Mouse (Mus musculus): ENCODE measurements around the gene Cacng1. TPM values are rescaled to one million over a fixed set of nuclear protein-coding genes. Genes with fewer than 3 reads are reported as not detected.

The Cacng1 gene
- total and polyA plus RNA-seq, 3 experiments: not detected

DNA sequence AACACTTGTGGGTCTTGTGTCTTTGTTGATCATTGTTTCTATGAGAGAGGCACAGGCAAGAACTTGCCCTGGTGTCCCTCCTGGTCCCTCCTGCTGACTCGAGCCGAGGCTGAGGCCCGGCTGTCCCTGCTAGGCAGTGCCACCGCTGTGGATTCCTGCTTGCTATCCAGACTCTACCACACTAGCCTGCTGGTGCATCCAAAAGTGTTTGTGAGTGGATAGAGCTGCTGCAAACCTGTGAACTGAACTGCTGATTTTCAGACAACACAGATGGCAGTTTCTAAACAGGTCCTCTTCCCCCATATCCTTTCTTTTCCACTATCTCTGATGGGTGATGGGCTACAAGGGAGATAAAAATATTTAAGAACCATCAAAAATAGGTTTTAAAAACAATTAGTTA lies 60.8 kb downstream of the Cacng1 start:
- Histone ChIP-seq H3K27me3 (replicated peaks) (no peaks in the 10 kb centered on the region), H3K4me1 (ENCODE audit: control insufficient read depth in 1 of 2, insufficient read depth in 2 of 2) (no peaks in the 10 kb centered on the region), H3K9me3 (replicated peaks; ENCODE audit: low read length) (no peaks in the 10 kb centered on the region), H3K9ac (ENCODE audit: insufficient read depth, low read depth) (no peak overlapping the region), H3K4me3 (replicated peaks in 1 of 3; ENCODE audit: low read depth in 2 of 3, low read length in 2 of 3, poor library complexity in 1 of 3) (no peak overlapping the region), H3K79me2 (replicated peaks; ENCODE audit: control insufficient read depth, extremely low read depth, insufficient read depth, poor library complexity, severe bottlenecking) (no peaks in the 10 kb centered on the region), H3K36me3 (replicated peaks in 1 of 2; ENCODE audit: control insufficient read depth in 1 of 2, insufficient read depth in 1 of 2, low read length in 1 of 2) (peaks cover 52 to 93% of the 10 kb centered on the region in 2 experiments), H3K27ac (ENCODE audit: insufficient read depth, low read depth) (no peak overlapping the region), H3K4me2 (ENCODE audit: insufficient read depth, low read depth, poor library complexity, severe bottlenecking) (no peak overlapping the region)
- dilution Hi-C loops (cut with MboI; ENCODE audit: extremely low pct_ligation_motif_present, extremely low pct_unique_long_range_greater_than_20kb, low sequenced_read_pairs): no loop called here
- DNase-seq (ENCODE audit: extremely low read depth): no peak
- in situ Hi-C loops (cut with MboI; ENCODE audit: low pct_ligation_motif_present, low pct_unique_long_range_greater_than_20kb, low sequenced_read_pairs): no loop called here
- TF ChIP-seq PAX5 (IDR thresholded peaks at IDR 0.05; ENCODE audit: low read length) (no peak), TBP (conservative IDR thresholded peaks at IDR 0.05; ENCODE audit: low read depth, low read length) (no peak), TCF12 (IDR thresholded peaks at IDR 0.05; ENCODE audit: low read depth, low read length) (no peak), KAT2A (IDR thresholded peaks at IDR 0.05; ENCODE audit: insufficient replicate concordance, low read length) (no peak), E2F4 (IDR thresholded peaks at IDR 0.05; ENCODE audit: insufficient replicate concordance, low read depth, low read length) (no peak), SIN3A (IDR thresholded peaks at IDR 0.05; ENCODE audit: low read length) (no peak), NELFE (IDR thresholded peaks at IDR 0.05; ENCODE audit: low read depth, low read length) (no peak)

Other genes starting within 250 kb of the Cacng1 start
- gene Pitpnc1, start 245.8 kb downstream of the Cacng1 start, total RNA-seq (2012; rRNA removed): 2.1 and 2.4 TPM in 2 replicates
- 3.6 and 5.3 TPM in 2 replicates for gene Pitpnc1, start 245.8 kb downstream of the Cacng1 start, total RNA-seq (2014; rRNA removed)
- 3.6 and 5.4 TPM in 2 replicates for gene Pitpnc1, start 245.8 kb downstream of the Cacng1 start, polyA plus RNA-seq (2012; ENCODE audit: insufficient read length, low read depth)
- 108 and 144 TPM in 2 replicates for gene Psmd12, start 237.0 kb downstream of the Cacng1 start, total RNA-seq (2012; rRNA removed)
- gene Psmd12, start 237.0 kb downstream of the Cacng1 start, total RNA-seq (2014; rRNA removed): 151 and 172 TPM in 2 replicates
- 257 and 288 TPM in 2 replicates for gene Psmd12, start 237.0 kb downstream of the Cacng1 start, polyA plus RNA-seq (2012; ENCODE audit: insufficient read length, low read depth)
- gene Helz, start 168.6 kb downstream of the Cacng1 start, total RNA-seq (2012; rRNA removed): 22.2 and 23.1 TPM in 2 replicates
- 8.8 and 11.5 TPM in 2 replicates for gene Helz, start 168.6 kb downstream of the Cacng1 start, total RNA-seq (2014; rRNA removed)
- 31.9 and 44.4 TPM in 2 replicates for gene Helz, start 168.6 kb downstream of the Cacng1 start, polyA plus RNA-seq (2012; ENCODE audit: insufficient read length, low read depth)
- gene Cacng4, start 78.0 kb upstream of the Cacng1 start, total RNA-seq (2012; rRNA removed): not detected in 2 replicates
- not detected in 2 replicates for gene Cacng4, start 78.0 kb upstream of the Cacng1 start, total RNA-seq (2014; rRNA removed)
- not detected in 2 replicates for gene Cacng4, start 78.0 kb upstream of the Cacng1 start, polyA plus RNA-seq (2012; ENCODE audit: insufficient read length, low read depth)
- gene Cacng5, start 198.5 kb upstream of the Cacng1 start, total RNA-seq (2012; rRNA removed): not detected in 2 replicates
- not detected in 2 replicates for gene Cacng5, start 198.5 kb upstream of the Cacng1 start, total RNA-seq (2014; rRNA removed)
- not detected in 2 replicates for gene Cacng5, start 198.5 kb upstream of the Cacng1 start, polyA plus RNA-seq (2012; ENCODE audit: insufficient read length, low read depth)

All from CH12.LX (cell line).